Mouse (Mus musculus) intestine, embryonic 15.5 days (tissue): ENCODE results near the gene Sema5b. TPM values are rescaled to one million over a fixed set of nuclear protein-coding genes. Genes with fewer than 3 reads are reported as not detected.

Experiments
- ATAC-seq: fragments of 200-750 bp; cut with Nextera tagmentation; 2 replicates; pipeline ENCODE4 v1.8.0; 2017; ENCODE audit warnings: moderate TSS enrichment, moderate library complexity
- H3K27ac ChIP-seq: fragments of 300-500 bp; sonication (generic); 2 replicates; pipeline ENCODE4 v1.5.1; 2015; ENCODE audit warnings: mild to moderate bottlenecking, inconsistent platforms
- H3K27me3 ChIP-seq: fragments of 300-500 bp; sonication (generic); replicated peaks from 2 replicates; pipeline ENCODE4 v1.6.1; 2015; ENCODE audit warnings: inconsistent platforms
- H3K36me3 ChIP-seq: fragments of 300-500 bp; sonication (generic); 2 replicates; pipeline ENCODE4 v1.6.1; 2015; ENCODE audit warnings: inconsistent platforms
- H3K4me1 ChIP-seq: fragments of 300-500 bp; sonication (generic); replicated peaks from 2 replicates; pipeline ENCODE4 v1.6.1; 2015; ENCODE audit warnings: inconsistent platforms
- H3K4me2 ChIP-seq: fragments of 300-500 bp; sonication (generic); replicated peaks from 2 replicates; pipeline ENCODE4 v1.6.1; 2015; ENCODE audit warnings: mild to moderate bottlenecking, inconsistent platforms
- H3K4me3 ChIP-seq: fragments of 300-500 bp; sonication (generic); replicated peaks from 2 replicates; pipeline ENCODE4 v1.5.1; 2015; ENCODE audit warnings: inconsistent platforms
- H3K9ac ChIP-seq: fragments of 300-500 bp; sonication (generic); 2 replicates; pipeline ENCODE4 v1.6.1; 2015; ENCODE audit warnings: inconsistent platforms
- H3K9me3 ChIP-seq: fragments of 300-500 bp; sonication (generic); 2 replicates; pipeline ENCODE4 v1.6.1; 2016; ENCODE audit warnings: inconsistent platforms
- WGBS: fragments of 180-500 bp; shearing (Covaris S2); methylation state at CpG from one replicate; pipeline ENCODE4 v1.1.7; 2015; 5-methylcytosine and 5-hydroxymethylcytosine counted together
- polyA plus RNA-seq: library from polyadenylated mRNA; unstranded; fragments of >200 nt; fragmentation: Nextera tagmentation; extraction: Ambion mirVana; gene quantifications from 2 replicates; pipeline ENCODE4 v1.2.1, GENCODE M21; 2015

Sema5b gene
- polyA plus RNA-seq, 1 experiment from 2014 or later, result 5.8 TPM

GRCm38 (mm10) chr16:35587046-35587779 lies 46.3 kb downstream of the Sema5b start:
- WGBS, result 73% methylated on average over 8 of the region's 8 CpGs
- Histone ChIP-seq H3K36me3 (no peaks in the 10 kb centered on the region), H3K4me1 (peaks cover 20% of the 10 kb centered on the region), H3K4me3 (no peak overlapping the region), H3K4me2 (peak overlapping the region; percentile 48; the same call in 1 of the 2 replicates), H3K9me3 (no peaks in the 10 kb centered on the region), H3K9ac (no peak overlapping the region), H3K27me3 (no peaks in the 10 kb centered on the region), H3K27ac (0 out of 2 replicates have a peak overlapping the region, but pooled peaks have one; percentile 13)
- ATAC-seq, result no peak

- Histone ChIP-seq H3K9ac (peak overlapping the region; percentile 10; the same call in 1 of the 2 replicates), H3K36me3 (no peaks in the 10 kb centered on the region), H3K27ac (0 out of 2 replicates have a peak overlapping the region, but pooled peaks have one; percentile 13), H3K4me3 (no peak overlapping the region), H3K4me1 (peaks cover 26% of the 10 kb centered on the region), H3K9me3 (no peaks in the 10 kb centered on the region), H3K4me2 (peak overlapping the region; percentile 48), H3K27me3 (no peaks in the 10 kb centered on the region)
- ATAC-seq, result 0 out of 2 replicates have a peak, but pooled peaks have one; percentile 13
- 11% methylated on average over 20 of the region's 20 CpGs for WGBS
Observed at GRCm38 (mm10) chr16:35587866-35588465, 47.0 kb downstream of the Sema5b start.

GRCm38 (mm10) chr16:35588731-35589151 lies 47.8 kb downstream of the Sema5b start:
- Histone ChIP-seq H3K4me3 (no peak overlapping the region), H3K9me3 (peaks cover 3% of the 10 kb centered on the region; the same call in 1 of the 2 replicates), H3K4me1 (peaks cover 26% of the 10 kb centered on the region), H3K27me3 (no peaks in the 10 kb centered on the region), H3K9ac (no peak overlapping the region), H3K4me2 (peak overlapping the region; percentile 24; the same call in 1 of the 2 replicates), H3K27ac (no peak overlapping the region), H3K36me3 (no peaks in the 10 kb centered on the region)
- peak; percentile 26 for ATAC-seq
- WGBS, result 36% methylated on average over 18 of the region's 18 CpGs

GRCm38 (mm10) chr16:35591756-35592155 lies 50.8 kb downstream of the Sema5b start:
- no peak for ATAC-seq
- H3K9ac ChIP-seq, result no peak overlapping the region
- H3K27ac ChIP-seq, result peak overlapping the region; percentile 1; the same call in 1 of the 2 replicates
- peaks cover 3% of the 10 kb centered on the region; the same call in 1 of the 2 replicates for H3K9me3 ChIP-seq
- no peak overlapping the region for H3K4me3 ChIP-seq
- 0 out of 2 replicates have a peak overlapping the region, but pooled peaks have one; percentile 11 for H3K4me2 ChIP-seq
- no peaks in the 10 kb centered on the region for H3K36me3 ChIP-seq
- 34% methylated on average over 11 of the region's 11 CpGs for WGBS
- H3K27me3 ChIP-seq, result no peaks in the 10 kb centered on the region
- H3K4me1 ChIP-seq, result peaks cover 25% of the 10 kb centered on the region

GRCm38 (mm10) chr16:35592274-35593065 lies 51.5 kb downstream of the Sema5b start:
- no peaks in the 10 kb centered on the region for H3K27me3 ChIP-seq
- peak overlapping the region; percentile 75 for H3K27ac ChIP-seq
- H3K4me2 ChIP-seq, result no peak overlapping the region
- no peak overlapping the region for H3K9ac ChIP-seq
- no peak overlapping the region for H3K4me3 ChIP-seq
- 21% methylated on average over 5 of the region's 5 CpGs for WGBS
- peak; percentile 37; the same call in 1 of the 2 replicates for ATAC-seq
- H3K36me3 ChIP-seq, result no peaks in the 10 kb centered on the region
- peaks cover 27% of the 10 kb centered on the region for H3K4me1 ChIP-seq
- peaks cover 3% of the 10 kb centered on the region; the same call in 1 of the 2 replicates for H3K9me3 ChIP-seq

GRCm38 (mm10) chr16:35593474-35593873 lies 52.5 kb downstream of the Sema5b start:
- Histone ChIP-seq H3K4me3 (no peak overlapping the region), H3K4me2 (no peak overlapping the region), H3K27ac (no peak overlapping the region), H3K9me3 (peaks cover 3% of the 10 kb centered on the region; the same call in 1 of the 2 replicates), H3K4me1 (peaks cover 21% of the 10 kb centered on the region), H3K36me3 (no peaks in the 10 kb centered on the region), H3K9ac (no peak overlapping the region), H3K27me3 (no peaks in the 10 kb centered on the region)
- ATAC-seq, result no peak
- 94% methylated on average over 5 of the region's 5 CpGs for WGBS

GRCm38 (mm10) chr16:35596241-35596640 lies 55.3 kb downstream of the Sema5b start:
- Histone ChIP-seq H3K4me3 (no peak overlapping the region), H3K9me3 (peaks cover 3% of the 10 kb centered on the region; the same call in 1 of the 2 replicates), H3K9ac (no peak overlapping the region), H3K27ac (no peak overlapping the region), H3K4me1 (peaks cover 19% of the 10 kb centered on the region), H3K27me3 (no peaks in the 10 kb centered on the region), H3K36me3 (no peaks in the 10 kb centered on the region), H3K4me2 (no peak overlapping the region)
- 57% methylated on average over 6 of the region's 6 CpGs for WGBS
- no peak for ATAC-seq

GRCm38 (mm10) chr16:35596661-35597350 lies 55.9 kb downstream of the Sema5b start:
- no peak overlapping the region for H3K27ac ChIP-seq
- WGBS, result 56% methylated on average over 8 of the region's 8 CpGs

GRCm38 (mm10) chr16:35597991-35598390 lies 57.0 kb downstream of the Sema5b start:
- peaks cover 9% of the 10 kb centered on the region; the same call in 1 of the 2 replicates for H3K4me1 ChIP-seq
- no peaks in the 10 kb centered on the region for H3K36me3 ChIP-seq
- no peaks in the 10 kb centered on the region for H3K27me3 ChIP-seq
- H3K27ac ChIP-seq, result no peak overlapping the region
- 34% methylated on average over 6 of the region's 6 CpGs for WGBS
- H3K4me2 ChIP-seq, result no peak overlapping the region
- H3K4me3 ChIP-seq, result no peak overlapping the region
- peaks cover 3% of the 10 kb centered on the region; the same call in 1 of the 2 replicates for H3K9me3 ChIP-seq
- H3K9ac ChIP-seq, result no peak overlapping the region
- no peak for ATAC-seq

More at GRCm38 (mm10) chr16:35596661-35597350, 55.9 kb downstream of the Sema5b start:
- 0 out of 2 replicates have a peak, but pooled peaks have one; percentile 26 for ATAC-seq
- Histone ChIP-seq H3K27me3 (no peaks in the 10 kb centered on the region), H3K36me3 (no peaks in the 10 kb centered on the region), H3K9ac (no peak overlapping the region), H3K4me3 (no peak overlapping the region), H3K4me2 (no peak overlapping the region), H3K4me1 (peaks cover 15% of the 10 kb centered on the region), H3K9me3 (peaks cover 3% of the 10 kb centered on the region; the same call in 1 of the 2 replicates)

GRCm38 (mm10) chr16:35598802-35599201 lies 57.9 kb downstream of the Sema5b start:
- Histone ChIP-seq H3K36me3 (no peaks in the 10 kb centered on the region), H3K27ac (no peak overlapping the region), H3K9ac (no peak overlapping the region), H3K27me3 (no peaks in the 10 kb centered on the region), H3K9me3 (no peaks in the 10 kb centered on the region), H3K4me1 (peaks cover 9% of the 10 kb centered on the region; the same call in 1 of the 2 replicates), H3K4me2 (no peak overlapping the region), H3K4me3 (no peak overlapping the region)
- no peak for ATAC-seq
- 65% methylated on average over 5 of the region's 5 CpGs for whole genome bisulfite sequencing

- Histone ChIP-seq H3K36me3 (no peaks in the 10 kb centered on the region), H3K4me1 (peaks cover 14% of the 10 kb centered on the region; the same call in 1 of the 2 replicates), H3K9ac (no peak overlapping the region), H3K27me3 (no peaks in the 10 kb centered on the region), H3K4me3 (no peak overlapping the region), H3K4me2 (no peak overlapping the region), H3K27ac (no peak overlapping the region), H3K9me3 (no peaks in the 10 kb centered on the region)
- ATAC-seq, result no peak
- WGBS, result 86% methylated on average over 5 of the region's 5 CpGs
Observed at GRCm38 (mm10) chr16:35600282-35600681, 59.3 kb downstream of the Sema5b start.
